Mouse (Mus musculus): ENCODE data around the gene Hexim1. TPM values are rescaled to one million over a fixed set of nuclear protein-coding genes. Genes with fewer than 3 reads are reported as not detected.
A peak's percentile ranks its signal among the peaks of the same experiment; 100 is the strongest.

Gene Hexim1
- polyA plus RNA-seq, 1 experiment from 2014 or later: 3.7 TPM

DNA sequence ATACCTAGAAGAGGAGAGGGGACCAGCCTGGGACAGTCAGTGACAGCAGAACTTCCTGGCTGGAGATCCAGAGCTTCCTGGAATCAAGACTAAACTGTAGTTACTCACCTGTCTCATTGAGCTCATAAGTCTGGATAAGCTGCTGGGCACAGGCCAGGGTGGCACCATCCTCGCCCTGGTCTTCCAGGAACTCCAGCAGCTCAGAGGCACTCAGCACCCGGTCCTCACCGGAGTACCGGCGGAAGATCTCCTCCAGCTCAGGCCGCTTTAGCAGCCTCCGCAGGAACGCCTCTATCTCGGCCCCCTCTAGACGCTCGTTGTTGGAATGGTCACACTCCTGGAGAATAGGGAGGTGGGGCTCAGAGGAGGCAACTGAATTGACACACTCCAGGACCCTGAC, 37.9 kb upstream of the Hexim1 start:
- H3K27me3 ChIP-seq (replicated peaks): peaks cover 37% of the 10 kb centered on the region
- peaks cover 14% of the 10 kb centered on the region for H3K4me1 ChIP-seq
- H3K9ac ChIP-seq: no peak overlapping the region
- no peak overlapping the region for H3K4me3 ChIP-seq
- no peak overlapping the region for H3K27ac ChIP-seq
- no peaks in the 10 kb centered on the region for H3K36me3 ChIP-seq (replicated peaks)
- no peak for ATAC-seq (replicated peaks)
- no peak overlapping the region for H3K4me2 ChIP-seq
- 78% methylated on average over 11 of the region's 11 CpGs for WGBS
- H3K9me3 ChIP-seq: no peaks in the 10 kb centered on the region

DNA sequence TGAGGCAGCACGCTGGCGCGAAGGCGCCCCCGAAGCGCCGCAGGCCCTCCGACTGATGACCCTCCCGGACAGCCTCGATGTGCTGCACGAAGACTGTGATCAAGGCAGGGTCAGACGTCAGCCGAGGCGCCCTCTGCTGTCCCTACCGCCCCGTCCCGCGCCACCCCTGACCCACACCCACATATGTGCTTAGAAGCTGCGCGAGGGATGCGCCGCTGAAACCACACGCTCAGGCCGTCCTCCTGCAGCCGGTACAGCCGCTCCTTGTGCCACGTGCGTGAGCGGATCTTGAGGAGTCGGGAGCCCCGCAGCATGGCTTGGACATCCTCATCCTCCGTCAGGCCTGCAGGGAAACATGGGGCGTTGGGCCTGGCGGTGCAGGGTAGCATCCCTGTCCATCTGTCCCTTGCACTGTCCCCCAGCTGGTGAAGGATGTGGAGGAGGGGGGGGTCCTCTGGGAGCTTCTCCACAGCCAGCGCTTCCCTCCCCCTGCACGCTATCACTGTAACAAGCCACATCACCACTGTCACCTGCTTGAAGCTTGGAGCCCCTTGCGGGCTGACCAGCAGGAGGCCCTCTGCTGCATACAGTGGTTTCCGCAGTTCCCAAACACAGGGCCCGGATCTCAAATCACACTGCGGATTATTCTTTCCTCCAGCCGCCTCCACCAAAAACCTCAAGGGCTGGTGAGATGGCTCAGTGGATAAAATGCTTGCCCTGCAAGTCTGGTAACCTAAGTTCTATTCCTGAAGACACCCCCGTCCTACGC, 35.5 kb upstream of the Hexim1 start:
- H3K9me3 ChIP-seq: no peaks in the 10 kb centered on the region; the same call in 1 of the 2 replicates
- peak; percentile 65; the same call in 1 of the 2 replicates for ATAC-seq (replicated peaks)
- H3K27ac ChIP-seq: no peak overlapping the region
- H3K9ac ChIP-seq: peak overlapping the region; percentile 29; the same call in 1 of the 2 replicates
- peaks cover 37% of the 10 kb centered on the region for H3K27me3 ChIP-seq (replicated peaks)
- peaks cover 14% of the 10 kb centered on the region for H3K4me1 ChIP-seq
- H3K4me2 ChIP-seq: peak overlapping the region; percentile 57
- 2% methylated on average over 43 of the region's 43 CpGs for WGBS
- H3K36me3 ChIP-seq (replicated peaks): no peaks in the 10 kb centered on the region
- H3K4me3 ChIP-seq: peak overlapping the region; percentile 30

DNA sequence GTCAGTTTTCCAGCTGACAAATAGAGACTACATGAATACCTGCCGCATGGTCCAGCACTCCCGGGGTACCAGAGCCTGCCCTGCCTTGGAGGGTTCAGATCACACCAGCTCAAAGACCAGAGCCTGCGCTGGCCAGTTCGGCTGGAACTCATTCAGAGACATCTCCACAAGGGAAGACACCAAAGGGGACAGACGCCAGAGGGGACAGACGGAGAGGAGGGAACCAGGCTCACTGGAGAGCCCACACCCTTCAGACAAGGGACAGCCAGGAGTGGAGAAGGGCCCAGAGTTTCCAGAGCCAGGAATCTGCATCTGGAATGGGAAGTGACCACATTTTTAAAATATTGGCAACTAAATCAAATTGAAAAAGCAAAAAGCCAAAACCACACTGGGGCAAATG, 34.4 kb upstream of the Hexim1 start:
- WGBS: 66% methylated on average over 6 of the region's 6 CpGs
- H3K4me3 ChIP-seq: no peak overlapping the region
- H3K9me3 ChIP-seq: no peaks in the 10 kb centered on the region; the same call in 1 of the 2 replicates
- H3K27ac ChIP-seq: no peak overlapping the region
- ATAC-seq (replicated peaks): no peak
- H3K27me3 ChIP-seq (replicated peaks): peaks cover 37% of the 10 kb centered on the region
- no peaks in the 10 kb centered on the region for H3K36me3 ChIP-seq (replicated peaks)
- H3K9ac ChIP-seq: no peak overlapping the region
- H3K4me1 ChIP-seq: peaks cover 14% of the 10 kb centered on the region
- H3K4me2 ChIP-seq: no peak overlapping the region

DNA sequence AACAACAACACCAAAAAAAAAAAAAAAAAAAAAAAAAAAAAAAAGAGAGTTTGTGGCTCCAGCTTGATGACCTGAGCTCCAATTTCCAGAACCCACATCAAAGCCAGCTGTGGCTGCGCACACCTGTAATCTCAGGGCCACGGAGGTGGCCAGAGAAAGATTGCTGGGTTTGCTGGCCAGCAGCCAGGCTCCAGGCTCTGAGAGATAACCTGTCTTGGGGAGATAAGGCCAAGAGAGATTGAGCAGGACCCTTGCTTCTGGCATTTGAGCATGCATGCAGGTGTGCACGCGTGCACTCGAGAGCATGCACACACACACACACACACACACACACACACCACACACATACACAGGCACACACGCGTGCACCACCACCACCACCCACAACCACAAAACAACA, 22.7 kb upstream of the Hexim1 start:
- Histone ChIP-seq H3K4me2 (no peak overlapping the region), H3K9me3 (no peaks in the 10 kb centered on the region), H3K36me3 (replicated peaks) (no peaks in the 10 kb centered on the region), H3K4me3 (no peak overlapping the region), H3K9ac (no peak overlapping the region), H3K27me3 (replicated peaks) (peaks cover 2% of the 10 kb centered on the region; the same call in 1 of the 2 replicates), H3K4me1 (peaks cover 4% of the 10 kb centered on the region; the same call in 1 of the 2 replicates), H3K27ac (no peak overlapping the region)
- no peak for ATAC-seq (replicated peaks)
- WGBS: 96% methylated on average over 7 of the region's 7 CpGs

DNA sequence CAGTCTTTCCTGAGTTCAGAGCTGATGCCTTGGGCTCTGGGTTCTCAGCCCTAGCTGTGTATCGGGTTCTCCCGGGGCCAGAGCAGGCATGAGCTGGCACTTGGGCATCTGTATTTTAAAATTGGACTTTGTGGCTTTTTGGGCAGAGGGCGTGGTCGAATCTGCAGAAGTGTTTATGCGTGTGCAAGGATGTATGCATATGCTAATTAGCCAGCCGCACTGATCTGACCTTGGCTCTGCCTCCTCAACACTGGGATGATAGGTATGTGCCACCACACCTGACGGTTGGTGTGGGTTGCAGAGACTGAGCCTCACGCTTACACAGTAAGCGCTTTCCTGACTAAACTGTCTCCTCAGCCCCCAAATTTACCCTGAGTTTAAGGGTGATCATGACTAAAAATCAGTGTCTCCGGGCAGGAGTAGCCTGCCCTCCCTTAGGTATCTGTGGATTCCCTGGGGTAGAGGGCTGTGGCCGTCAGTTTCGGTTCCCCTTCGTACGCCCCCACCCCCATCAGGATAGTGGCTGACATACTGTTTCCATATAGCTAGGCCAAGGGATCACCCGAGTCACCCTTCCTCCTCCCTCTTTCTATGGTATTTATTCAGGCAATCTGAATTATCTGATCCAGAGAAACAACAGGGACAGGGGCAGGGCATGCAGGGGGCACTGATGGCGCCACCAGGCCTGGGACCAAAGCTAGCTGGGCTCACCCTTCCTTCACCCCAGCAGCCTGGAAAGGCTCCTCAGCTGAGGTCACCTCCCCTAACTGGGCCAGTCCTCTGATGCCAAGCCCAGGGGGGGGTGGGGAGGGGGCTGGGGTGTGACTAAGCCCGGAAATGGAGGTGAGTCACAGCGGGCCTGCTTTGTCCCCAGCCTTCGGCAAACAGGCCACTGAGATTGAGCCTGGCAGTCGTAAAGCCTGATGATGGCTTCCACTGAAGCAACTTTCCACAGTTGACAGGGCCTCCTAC, 21.9 kb upstream of the Hexim1 start:
- ATAC-seq (replicated peaks): no peak
- H3K9me3 ChIP-seq: no peaks in the 10 kb centered on the region
- 76% methylated on average over 20 of the region's 20 CpGs for WGBS

DNA sequence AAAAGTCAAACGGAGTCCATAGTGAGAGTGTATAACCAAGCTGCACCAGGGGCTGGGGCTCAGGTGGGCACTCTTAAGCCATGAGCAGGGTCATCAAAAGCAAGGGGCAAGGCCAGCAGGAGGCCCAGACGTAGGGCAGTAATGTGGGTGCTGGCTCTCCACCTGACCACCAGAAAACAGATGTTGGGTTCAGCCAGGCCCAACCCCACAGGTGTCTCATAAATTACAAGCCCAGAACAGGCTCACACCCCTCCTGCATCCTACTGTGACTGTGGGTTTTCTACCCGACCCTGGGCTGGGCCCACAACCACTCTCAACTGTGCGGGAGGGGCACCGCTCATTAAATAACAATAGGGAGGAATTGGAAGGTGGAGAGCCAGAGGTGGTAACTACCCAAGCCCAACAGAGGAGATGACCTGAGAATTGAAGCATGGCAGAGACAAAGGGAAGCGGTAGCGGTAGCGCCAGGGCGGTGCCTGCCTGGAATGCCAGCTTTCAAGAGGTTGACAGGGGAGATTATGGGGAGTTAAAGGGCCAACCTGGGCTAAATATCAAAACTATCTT, 20.8 kb upstream of the Hexim1 start:
- Histone ChIP-seq H3K9me3 (no peaks in the 10 kb centered on the region), H3K9ac (no peak overlapping the region), H3K4me2 (no peak overlapping the region), H3K36me3 (replicated peaks) (no peaks in the 10 kb centered on the region), H3K4me3 (no peak overlapping the region), H3K27ac (no peak overlapping the region), H3K4me1 (peaks cover 4% of the 10 kb centered on the region; the same call in 1 of the 2 replicates), H3K27me3 (replicated peaks) (peaks cover 16% of the 10 kb centered on the region)
- WGBS: 52% methylated on average over 9 of the region's 9 CpGs
- ATAC-seq (replicated peaks): no peak

More for the DNA sequence above, 21.9 kb upstream of the Hexim1 start:
- Histone ChIP-seq H3K4me3 (no peak overlapping the region), H3K27ac (no peak overlapping the region), H3K36me3 (replicated peaks) (no peaks in the 10 kb centered on the region), H3K27me3 (replicated peaks) (peaks cover 6% of the 10 kb centered on the region; the same call in 1 of the 2 replicates), H3K9ac (no peak overlapping the region), H3K4me2 (no peak overlapping the region), H3K4me1 (peaks cover 4% of the 10 kb centered on the region; the same call in 1 of the 2 replicates)

DNA sequence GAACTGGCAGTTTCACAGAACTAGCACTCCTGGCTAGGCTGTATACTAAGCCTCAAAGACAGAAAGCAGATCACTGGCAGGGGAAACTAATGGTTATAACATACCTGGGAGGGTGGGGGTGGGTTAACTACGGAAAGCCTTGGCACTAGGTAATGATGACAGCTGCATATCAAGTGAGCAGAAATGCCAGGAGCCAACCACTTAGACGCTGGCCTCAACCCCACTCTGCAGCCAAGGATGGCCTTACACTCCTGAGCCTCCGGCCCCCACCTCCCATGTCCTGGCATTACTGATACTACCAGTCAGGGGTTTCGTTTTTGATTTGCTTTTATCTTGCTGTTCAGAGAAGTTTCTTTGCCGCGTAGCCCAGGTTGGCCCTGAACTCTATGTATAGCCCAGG, 20.2 kb upstream of the Hexim1 start:
- H3K4me3 ChIP-seq: no peak overlapping the region
- H3K36me3 ChIP-seq (replicated peaks): no peaks in the 10 kb centered on the region
- peaks cover 22% of the 10 kb centered on the region for H3K27me3 ChIP-seq (replicated peaks)
- ATAC-seq (replicated peaks): no peak
- WGBS: 91% methylated on average over 6 of the region's 6 CpGs
- H3K9ac ChIP-seq: no peak overlapping the region
- no peak overlapping the region for H3K27ac ChIP-seq
- H3K4me2 ChIP-seq: no peak overlapping the region
- peaks cover 4% of the 10 kb centered on the region; the same call in 1 of the 2 replicates for H3K4me1 ChIP-seq
- H3K9me3 ChIP-seq: no peaks in the 10 kb centered on the region

DNA sequence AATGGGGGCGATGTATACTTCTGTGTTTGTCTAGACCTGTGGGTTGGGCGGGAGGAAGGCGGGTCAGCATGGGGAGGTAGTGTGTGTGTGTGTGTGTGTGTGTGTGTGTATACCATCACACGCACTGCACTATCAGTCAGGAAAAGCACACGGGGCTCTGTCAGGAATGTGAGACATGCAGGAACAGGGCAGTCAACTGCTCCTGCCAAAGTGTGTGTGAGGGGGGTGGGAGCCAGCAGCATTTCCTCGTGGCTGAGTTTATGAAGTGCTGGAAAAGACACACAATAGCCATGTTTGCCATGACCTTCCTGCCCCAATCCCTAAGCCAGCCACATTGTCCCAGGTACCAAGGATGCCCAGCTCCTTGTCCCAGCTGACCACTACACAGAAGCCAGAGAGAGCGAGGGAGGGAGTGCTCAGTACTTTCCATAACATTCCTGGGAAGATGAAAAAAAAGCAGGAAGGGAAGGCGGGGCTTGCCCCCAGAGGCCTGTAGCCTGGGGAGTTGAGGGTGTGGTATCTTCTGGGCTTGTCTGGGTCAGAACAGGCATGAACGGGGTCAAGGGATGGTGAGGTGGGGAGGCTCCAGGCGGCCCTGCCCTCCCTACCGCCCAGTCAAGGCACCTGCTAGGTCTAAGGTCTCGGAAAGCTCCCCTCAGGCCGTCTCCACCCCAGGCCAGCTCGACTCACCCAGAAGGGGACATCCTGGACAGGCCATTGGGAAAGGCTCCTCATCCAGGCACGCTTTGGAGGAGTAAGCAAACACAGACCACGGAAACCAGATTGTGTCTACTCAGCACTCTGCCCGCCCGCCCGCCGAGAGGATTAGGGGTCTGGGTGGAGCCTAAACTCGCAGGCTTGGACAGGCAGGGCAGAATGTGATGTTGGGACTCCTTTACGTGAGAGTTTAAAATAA, 18.8 kb upstream of the Hexim1 start:
- 25% methylated on average over 22 of the region's 22 CpGs for WGBS
- no peak overlapping the region for H3K4me3 ChIP-seq
- H3K27ac ChIP-seq: no peak overlapping the region
- no peak overlapping the region for H3K9ac ChIP-seq
- H3K4me1 ChIP-seq: peaks cover 15% of the 10 kb centered on the region
- H3K36me3 ChIP-seq (replicated peaks): no peaks in the 10 kb centered on the region
- no peak overlapping the region for H3K4me2 ChIP-seq
- ATAC-seq (replicated peaks): no peak
- peaks cover 32% of the 10 kb centered on the region for H3K27me3 ChIP-seq (replicated peaks)
- H3K9me3 ChIP-seq: no peaks in the 10 kb centered on the region

DNA sequence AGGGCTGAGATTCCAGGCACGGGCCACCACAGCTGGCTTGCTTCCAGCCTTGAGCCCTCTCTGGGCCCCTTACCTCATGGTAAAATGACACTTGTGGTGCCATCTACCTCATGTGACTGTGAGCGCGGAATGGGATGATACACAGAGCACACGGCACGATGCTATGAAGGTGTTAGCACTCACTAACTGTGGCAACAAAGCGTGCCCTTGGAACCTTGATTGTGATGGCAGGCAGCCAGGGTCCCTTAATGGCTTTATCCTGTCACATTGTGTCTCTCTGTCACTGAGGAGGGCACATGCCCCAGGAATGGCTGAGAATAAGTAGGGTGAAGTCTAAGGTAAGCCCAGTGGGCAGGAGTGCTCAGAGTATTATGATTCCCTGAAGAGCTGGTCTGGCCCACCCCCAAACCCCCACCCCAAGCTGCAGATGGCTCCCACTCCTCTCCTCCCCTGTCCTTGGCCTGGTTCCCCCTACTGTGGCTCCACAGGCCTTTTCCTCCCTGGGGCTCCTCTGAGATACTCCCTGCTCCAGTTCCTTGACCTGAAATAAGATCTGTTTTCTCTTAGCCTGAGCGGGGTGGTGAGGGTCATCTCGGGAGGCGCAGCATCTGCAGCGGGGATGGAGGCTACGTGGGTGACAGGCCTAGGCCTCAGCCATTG, 17.4 kb upstream of the Hexim1 start:
- Histone ChIP-seq H3K4me3 (no peak overlapping the region), H3K36me3 (replicated peaks) (no peaks in the 10 kb centered on the region), H3K27ac (no peak overlapping the region), H3K9me3 (no peaks in the 10 kb centered on the region), H3K4me1 (peaks cover 22% of the 10 kb centered on the region), H3K9ac (no peak overlapping the region), H3K4me2 (no peak overlapping the region), H3K27me3 (replicated peaks) (peaks cover 32% of the 10 kb centered on the region)
- no peak for ATAC-seq (replicated peaks)
- WGBS: 70% methylated on average over 11 of the region's 11 CpGs

DNA sequence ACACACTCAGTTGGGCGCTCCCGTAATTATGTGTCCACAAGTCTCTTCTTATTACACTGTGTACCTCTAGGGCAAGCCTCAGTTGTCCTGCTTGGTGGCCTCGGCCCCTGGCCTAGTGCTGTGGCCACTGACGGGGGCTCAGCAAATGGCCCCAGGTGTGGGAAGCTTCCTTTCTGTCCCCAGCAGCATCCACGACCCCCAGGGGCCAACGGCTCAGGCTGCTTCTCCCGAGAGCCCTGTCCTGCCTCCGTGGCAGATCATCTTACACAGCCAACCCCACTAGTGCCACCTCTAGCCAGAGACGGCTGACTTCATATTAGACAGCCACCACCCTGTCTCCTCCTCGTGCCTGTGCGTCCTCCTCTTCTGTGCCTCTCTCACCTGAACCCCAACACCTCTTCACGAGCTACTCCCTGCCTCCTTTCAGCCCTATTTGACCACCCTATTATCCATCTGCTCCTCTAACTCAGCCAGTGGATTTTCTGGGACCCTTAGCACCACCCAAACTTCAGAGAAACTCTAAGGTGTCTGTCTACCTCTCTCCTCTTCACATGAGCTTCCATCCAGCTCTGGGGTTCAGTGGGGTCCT, 16.6 kb upstream of the Hexim1 start:
- Histone ChIP-seq H3K4me2 (no peak overlapping the region), H3K9ac (no peak overlapping the region), H3K4me1 (peaks cover 22% of the 10 kb centered on the region), H3K4me3 (no peak overlapping the region), H3K9me3 (no peaks in the 10 kb centered on the region), H3K27ac (no peak overlapping the region), H3K27me3 (replicated peaks) (peaks cover 32% of the 10 kb centered on the region), H3K36me3 (replicated peaks) (no peaks in the 10 kb centered on the region)
- ATAC-seq (replicated peaks): no peak
- WGBS: 63% methylated on average over 12 of the region's 12 CpGs

DNA sequence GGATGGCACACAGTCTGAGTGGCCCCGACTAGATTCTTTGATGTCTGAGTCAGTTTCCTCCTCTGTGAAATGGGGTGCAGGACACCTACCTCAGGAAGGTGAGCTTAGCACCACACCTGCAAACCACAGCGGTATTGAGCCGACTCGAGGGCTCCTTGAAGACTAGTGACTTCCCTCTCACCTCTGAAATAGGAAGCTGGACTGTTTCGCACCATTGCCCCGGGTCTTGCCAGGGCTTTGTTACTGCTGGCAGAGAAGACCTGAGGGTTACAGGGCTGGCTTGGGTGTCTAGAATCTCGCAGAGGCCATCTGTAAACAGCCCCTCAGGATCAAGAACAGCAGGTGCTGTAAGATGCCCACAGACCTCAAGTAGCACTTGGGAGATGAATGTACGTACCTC, 15.7 kb upstream of the Hexim1 start:
- peaks cover 32% of the 10 kb centered on the region for H3K27me3 ChIP-seq (replicated peaks)
- no peak for ATAC-seq (replicated peaks)

More for the DNA sequence above, 15.7 kb upstream of the Hexim1 start:
- H3K4me2 ChIP-seq: no peak overlapping the region
- peaks cover 22% of the 10 kb centered on the region for H3K4me1 ChIP-seq
- no peaks in the 10 kb centered on the region for H3K36me3 ChIP-seq (replicated peaks)
- no peak overlapping the region for H3K4me3 ChIP-seq
- 71% methylated on average over 8 of the region's 8 CpGs for WGBS
- no peak overlapping the region for H3K27ac ChIP-seq
- no peak overlapping the region for H3K9ac ChIP-seq
- H3K9me3 ChIP-seq: no peaks in the 10 kb centered on the region

Data from midbrain, embryonic 15.5 days (tissue).